Mouse (Mus musculus) heart, embryonic 12.5 days (tissue): Measurements from ENCODE around the gene Tm4sf5. TPM values are rescaled to one million over a fixed set of nuclear protein-coding genes. Genes with fewer than 3 reads are reported as not detected.
"Not testable (repeated sequence)": the region's sequence is repeated elsewhere in the genome, so short reads cannot be mapped to it uniquely, and the experiment has no call there.

ENCODE experiments used
- ATAC-seq: fragments of 200-750 bp; cut with Nextera tagmentation; 2 replicates; pipeline ENCODE4 v1.8.0; 2017; ENCODE audit warnings: moderate TSS enrichment, moderate library complexity; ENCODE audit not compliant: insufficient number of reproducible peaks, low FRiP score
- H3K27ac ChIP-seq: fragments of 300-500 bp; sonication (generic); 2 replicates; pipeline ENCODE4 v1.5.1; 2016; ENCODE audit warnings: mild to moderate bottlenecking, moderate library complexity; ENCODE audit not compliant: poor library complexity, severe bottlenecking
- H3K27me3 ChIP-seq: fragments of 300-500 bp; sonication (generic); replicated peaks from 2 replicates; pipeline ENCODE4 v1.6.1; 2016; ENCODE audit warnings: mild to moderate bottlenecking, moderate library complexity
- H3K36me3 ChIP-seq: fragments of 300-500 bp; sonication (generic); 2 replicates; pipeline ENCODE4 v1.6.1; 2016; ENCODE audit warnings: mild to moderate bottlenecking, moderate library complexity
- H3K4me1 ChIP-seq: fragments of 300-500 bp; sonication (generic); replicated peaks from 2 replicates; pipeline ENCODE4 v1.6.1; 2016; ENCODE audit warnings: mild to moderate bottlenecking
- H3K4me2 ChIP-seq: fragments of 300-500 bp; sonication (generic); 2 replicates; pipeline ENCODE4 v1.6.1; 2016; ENCODE audit warnings: mild to moderate bottlenecking, moderate library complexity
- H3K4me3 ChIP-seq: fragments of 300-500 bp; sonication (generic); 2 replicates; pipeline ENCODE4 v1.5.1; 2016; ENCODE audit warnings: mild to moderate bottlenecking
- H3K9ac ChIP-seq: fragments of 300-500 bp; sonication (generic); 2 replicates; pipeline ENCODE4 v1.6.1; 2016; ENCODE audit warnings: mild to moderate bottlenecking, moderate library complexity
- H3K9me3 ChIP-seq: fragments of 300-500 bp; sonication (generic); replicated peaks from 2 replicates; pipeline ENCODE4 v1.6.1; 2016; ENCODE audit warnings: mild to moderate bottlenecking, moderate library complexity
- WGBS: fragments of 180-500 bp; shearing (Covaris S2); methylation state at CpG from one replicate; pipeline ENCODE4 v1.1.7; 2016; 5-methylcytosine and 5-hydroxymethylcytosine counted together
- polyA plus RNA-seq: library from polyadenylated mRNA; unstranded; fragments of >200 nt; fragmentation: Nextera tagmentation; extraction: Ambion mirVana; gene quantifications from 2 replicates; pipeline ENCODE4 v1.2.1, GENCODE M21; 2016

Gene Tm4sf5
- polyA plus RNA-seq, 1 experiment from 2014 or later, result 9.7 TPM

- H3K4me2 ChIP-seq, H3K4me3 ChIP-seq, H3K9me3 ChIP-seq, H3K27me3 ChIP-seq, H3K27ac ChIP-seq, ATAC-seq, H3K9ac ChIP-seq: not testable (repeated sequence)
- WGBS, result 88% methylated on average over 8 of the region's 8 CpGs
- peaks cover 24% of the 10 kb centered on the region for H3K36me3 ChIP-seq
- peaks cover 18% of the 10 kb centered on the region for H3K4me1 ChIP-seq
Observed at GRCm38 (mm10) chr11:70523306-70523989, 18.4 kb downstream of the Tm4sf5 start.

- ATAC-seq, result peak; percentile 2; the same call in 1 of the 2 replicates
- Histone ChIP-seq H3K9ac (no peak overlapping the region), H3K4me2 (peak overlapping the region; percentile 62), H3K27ac (no peak overlapping the region), H3K27me3 (no peaks in the 10 kb centered on the region), H3K4me3 (peak overlapping the region; percentile 85), H3K4me1 (peaks cover 18% of the 10 kb centered on the region), H3K9me3 (no peaks in the 10 kb centered on the region), H3K36me3 (peaks cover 30% of the 10 kb centered on the region)
- WGBS, result 5% methylated on average over 8 of the region's 8 CpGs
Observed at GRCm38 (mm10) chr11:70524782-70525181, 19.7 kb downstream of the Tm4sf5 start.

DNA sequence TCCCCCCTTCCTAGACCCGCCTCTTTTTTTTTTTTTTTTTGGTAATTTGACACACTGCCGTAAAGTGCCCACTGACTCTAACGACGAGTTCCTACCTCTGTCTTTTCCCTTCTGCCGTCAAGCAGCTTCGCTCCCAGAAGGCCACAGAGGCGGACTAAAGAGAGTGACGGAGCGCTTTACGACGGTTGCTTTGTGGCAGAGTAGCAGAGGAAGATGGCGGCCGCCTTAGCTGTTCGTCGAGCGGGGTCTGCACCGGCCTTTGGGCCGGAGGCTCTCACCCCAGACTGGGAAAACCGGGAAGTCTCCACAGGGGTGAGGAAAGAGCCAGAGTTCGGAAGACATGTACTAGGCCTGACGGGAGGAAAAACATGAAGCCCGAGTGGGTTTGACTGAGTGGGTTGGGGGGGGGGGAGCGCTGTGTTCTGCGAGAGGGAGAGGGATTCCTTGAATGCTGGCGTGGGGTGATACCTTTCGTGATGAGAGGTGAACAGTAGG is 20.2 kb downstream of the Tm4sf5 start, which contains the start of gene Psmb6:
TSS of gene Psmb6 (plus strand) at position 184 of the 495 bp plus-strand sequence.
- Histone ChIP-seq H3K27me3 (no peaks in the 10 kb centered on the region), H3K4me1 (peaks cover 13% of the 10 kb centered on the region), H3K4me3 (peak within 1 kb of the TSS; percentile 85), H3K9me3 (no peaks in the 10 kb centered on the region), H3K36me3 (peaks cover 30% of the 10 kb centered on the region), H3K4me2 (peak within 1 kb of the TSS; percentile 71), H3K9ac (peak within 1 kb of the TSS; percentile 82), H3K27ac (peak within 1 kb of the TSS; percentile 70)
- under 1% methylated on average over 25 of the region's 26 CpGs for WGBS
- ATAC-seq, result peak; percentile 95

GRCm38 (mm10) chr11:70525726-70526125 is 20.7 kb downstream of the Tm4sf5 start:
- peak; percentile 54; the same call in 1 of the 2 replicates for ATAC-seq
- 2% methylated on average over 12 of the region's 12 CpGs for WGBS
- Histone ChIP-seq H3K27me3 (no peaks in the 10 kb centered on the region), H3K9me3 (no peaks in the 10 kb centered on the region), H3K27ac (no peak overlapping the region), H3K4me1 (peaks cover 9% of the 10 kb centered on the region), H3K9ac (peak overlapping the region; percentile 82), H3K4me2 (peak overlapping the region; percentile 71), H3K4me3 (peak overlapping the region; percentile 85), H3K36me3 (peaks cover 30% of the 10 kb centered on the region)

DNA sequence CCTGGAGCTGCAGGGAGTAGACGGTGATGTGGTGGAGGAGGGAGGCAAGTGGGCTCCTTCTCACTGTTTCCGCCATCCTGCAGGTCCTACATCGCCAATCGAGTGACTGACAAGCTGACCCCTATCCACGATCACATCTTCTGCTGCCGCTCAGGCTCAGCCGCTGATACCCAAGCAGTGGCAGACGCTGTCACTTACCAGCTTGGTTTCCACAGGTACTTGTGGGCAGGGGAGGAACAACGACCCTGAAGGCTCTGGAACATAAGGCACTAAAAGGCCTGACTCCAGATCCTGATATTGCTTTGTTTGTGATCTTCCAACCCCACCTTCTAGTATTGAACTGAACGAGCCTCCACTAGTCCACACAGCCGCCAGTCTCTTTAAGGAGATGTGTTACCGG is 21.2 kb downstream of the Tm4sf5 start:
- no peak for ATAC-seq
- H3K4me1 ChIP-seq, result peaks cover 7% of the 10 kb centered on the region
- peaks cover 30% of the 10 kb centered on the region for H3K36me3 ChIP-seq
- 87% methylated on average over 12 of the region's 12 CpGs for WGBS
- peak overlapping the region; percentile 82 for H3K9ac ChIP-seq
- peak overlapping the region; percentile 71 for H3K4me2 ChIP-seq
- H3K27ac ChIP-seq, result no peak overlapping the region
- H3K4me3 ChIP-seq, result peak overlapping the region; percentile 85
- H3K9me3 ChIP-seq, result no peaks in the 10 kb centered on the region
- H3K27me3 ChIP-seq, result no peaks in the 10 kb centered on the region

GRCm38 (mm10) chr11:70528610-70529009 is 23.6 kb downstream of the Tm4sf5 start:
- H3K27ac ChIP-seq, result no peak overlapping the region
- ATAC-seq, result no peak
- peaks cover 7% of the 10 kb centered on the region for H3K4me1 ChIP-seq
- H3K4me3 ChIP-seq, result no peak overlapping the region
- no peaks in the 10 kb centered on the region for H3K9me3 ChIP-seq
- H3K9ac ChIP-seq, result no peak overlapping the region
- WGBS, result 80% methylated on average over 7 of the region's 7 CpGs
- H3K36me3 ChIP-seq, result peaks cover 30% of the 10 kb centered on the region
- no peaks in the 10 kb centered on the region for H3K27me3 ChIP-seq
- H3K4me2 ChIP-seq, result no peak overlapping the region

DNA sequence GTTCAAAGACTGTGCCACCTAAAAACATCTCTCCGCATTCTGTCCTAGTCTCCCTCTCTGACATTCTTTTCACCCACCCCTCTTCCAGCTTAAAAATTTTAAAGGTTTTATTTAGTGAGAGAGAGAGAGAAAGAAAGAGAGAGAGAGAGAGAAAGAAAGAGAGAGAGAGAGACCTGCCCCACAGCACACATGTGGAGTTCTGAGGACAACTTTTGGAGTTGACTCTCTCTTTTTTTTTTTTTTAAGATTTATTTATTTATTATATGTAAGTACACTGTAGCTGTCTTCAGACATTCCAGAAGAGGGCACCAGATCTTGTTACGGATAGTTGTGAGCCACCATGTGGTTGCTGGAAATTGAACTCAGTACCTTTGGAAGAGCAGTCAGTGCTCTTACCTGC is 26.0 kb downstream of the Tm4sf5 start:
- H3K4me2 ChIP-seq, H3K9me3 ChIP-seq, H3K9ac ChIP-seq, H3K4me1 ChIP-seq, ATAC-seq, H3K27ac ChIP-seq, H3K4me3 ChIP-seq, H3K27me3 ChIP-seq: not testable (repeated sequence)
- peaks cover 30% of the 10 kb centered on the region for H3K36me3 ChIP-seq
- WGBS, result 76% methylated on average over 2 of the region's 2 CpGs

- Histone ChIP-seq H3K4me3 (no peak within 1 kb of the TSS), H3K9ac (no peak within 1 kb of the TSS), H3K27ac (no peak within 1 kb of the TSS), H3K27me3 (peaks cover 3% of the 10 kb centered on the region; the same call in 1 of the 2 replicates), H3K36me3 (peaks cover 12% of the 10 kb centered on the region), H3K4me2 (no peak within 1 kb of the TSS), H3K4me1 (no peaks in the 10 kb centered on the region), H3K9me3 (no peaks in the 10 kb centered on the region)
- ATAC-seq, result no peak
- WGBS, result 66% methylated on average over 6 of the region's 6 CpGs
Observed at GRCm38 (mm10) chr11:70532839-70533238, 27.8 kb downstream of the Tm4sf5 start, which contains the start of gene Gm40193. Gm40193 (minus strand) TSS chr11:70532939.

- WGBS, result 18% methylated on average over 9 of the region's 9 CpGs
- Histone ChIP-seq H3K9me3 (no peaks in the 10 kb centered on the region), H3K4me2 (peak overlapping the region; percentile 69), H3K27me3 (peaks cover 3% of the 10 kb centered on the region; the same call in 1 of the 2 replicates), H3K4me3 (peak overlapping the region; percentile 68), H3K9ac (peak overlapping the region; percentile 83), H3K4me1 (peaks cover 17% of the 10 kb centered on the region), H3K36me3 (peaks cover 13% of the 10 kb centered on the region), H3K27ac (peak overlapping the region; percentile 66; the same call in 1 of the 2 replicates)
- ATAC-seq, result no peak
Observed at GRCm38 (mm10) chr11:70539423-70539822, 34.4 kb downstream of the Tm4sf5 start.

- Histone ChIP-seq H3K9ac (peak within 1 kb of the TSS; percentile 83), H3K4me1 (peaks cover 24% of the 10 kb centered on the region), H3K36me3 (peaks cover 15% of the 10 kb centered on the region), H3K4me3 (peak within 1 kb of the TSS; percentile 68), H3K4me2 (peak within 1 kb of the TSS; percentile 69), H3K9me3 (no peaks in the 10 kb centered on the region), H3K27ac (peak within 1 kb of the TSS; percentile 66), H3K27me3 (peaks cover 3% of the 10 kb centered on the region; the same call in 1 of the 2 replicates)
- peak; percentile 95 for ATAC-seq
- under 1% methylated on average over 58 of the region's 65 CpGs for WGBS
Observed at GRCm38 (mm10) chr11:70539877-70540587, 35.0 kb downstream of the Tm4sf5 start, which contains the start of gene Pld2. Pld2 (plus strand) TSS chr11:70540064.

- Histone ChIP-seq H3K9ac (peak overlapping the region; percentile 83; the same call in 1 of the 2 replicates), H3K27ac (no peak overlapping the region), H3K27me3 (peaks cover 3% of the 10 kb centered on the region; the same call in 1 of the 2 replicates)
Observed at GRCm38 (mm10) chr11:70540928-70541327, 35.9 kb downstream of the Tm4sf5 start.

More at GRCm38 (mm10) chr11:70540928-70541327, 35.9 kb downstream of the Tm4sf5 start:
- Histone ChIP-seq H3K9me3 (no peaks in the 10 kb centered on the region), H3K36me3 (peaks cover 19% of the 10 kb centered on the region), H3K4me3 (peak overlapping the region; percentile 68), H3K4me1 (peaks cover 24% of the 10 kb centered on the region), H3K4me2 (peak overlapping the region; percentile 69)
- 84% methylated on average over 7 of the region's 7 CpGs for WGBS
- ATAC-seq, result no peak
